Mouse (Mus musculus) limb, embryonic 11.5 days (tissue): Measurements from ENCODE around the gene Gm16253. TPM values are rescaled to one million over a fixed set of nuclear protein-coding genes. Genes with fewer than 3 reads are reported as not detected.
A peak's percentile ranks its signal among the peaks of the same experiment; 100 is the strongest.

Experiments used
- ATAC-seq: fragments of 200-750 bp; cut with Nextera tagmentation; 2 replicates; pipeline ENCODE4 v1.8.0; 2017; ENCODE audit warnings: low read depth; ENCODE audit not compliant: insufficient number of reproducible peaks, low FRiP score, low TSS enrichment
- DNase-seq: peaks from one replicate; pipeline ENCODE4 v3.0.0-alpha.2; 2015; ENCODE audit warnings: low spot score
- H3K27ac ChIP-seq: fragments of 300-500 bp; sonication (generic); replicated peaks from 2 replicates; pipeline ENCODE4 v1.5.1; 2014; ENCODE audit warnings: low read depth, mild to moderate bottlenecking, low read length
- H3K27me3 ChIP-seq: fragments of 300-500 bp; sonication (generic); 2 replicates; pipeline ENCODE4 v1.6.1; 2014; ENCODE audit warnings: mild to moderate bottlenecking, low read length, mixed read lengths; ENCODE audit not compliant: control insufficient read depth, insufficient read depth
- H3K36me3 ChIP-seq: fragments of 300-500 bp; sonication (generic); 2 replicates; pipeline ENCODE4 v1.6.1; 2014; ENCODE audit warnings: mild to moderate bottlenecking, low read length, moderate library complexity, mixed read lengths; ENCODE audit not compliant: control insufficient read depth, insufficient read depth
- H3K4me1 ChIP-seq: fragments of 300-500 bp; sonication (generic); 2 replicates; pipeline ENCODE4 v1.6.1; 2014; ENCODE audit warnings: low read length, mixed read lengths; ENCODE audit not compliant: control insufficient read depth, insufficient read depth
- H3K4me2 ChIP-seq: fragments of 300-500 bp; sonication (generic); 2 replicates; pipeline ENCODE4 v1.6.1; 2014; ENCODE audit warnings: low read depth, mild to moderate bottlenecking, moderate library complexity; ENCODE audit not compliant: severe bottlenecking
- H3K4me3 ChIP-seq: fragments of 300-500 bp; sonication (generic); 2 replicates; pipeline ENCODE4 v1.5.1; 2014; ENCODE audit warnings: low read depth, low read length
- H3K9ac ChIP-seq: fragments of 300-500 bp; sonication (generic); 2 replicates; pipeline ENCODE4 v1.6.1; 2014; ENCODE audit warnings: mild to moderate bottlenecking, low read length
- H3K9me3 ChIP-seq: fragments of 300-500 bp; sonication (generic); 2 replicates; pipeline ENCODE4 v1.6.1; 2016; ENCODE audit warnings: low read length; ENCODE audit not compliant: control insufficient read depth
- WGBS: fragments of 180-500 bp; shearing (Covaris S2); extraction: QIAGEN DNeasy Blood & Tissue Kit; methylation state at CpG from one replicate; pipeline ENCODE4 v1.1.7; 2014; 5-methylcytosine and 5-hydroxymethylcytosine counted together
- polyA plus RNA-seq: library from polyadenylated mRNA; unstranded; fragments of >200 nt; fragmentation: Nextera tagmentation; extraction: Ambion mirVana; gene quantifications from 2 replicates; pipeline ENCODE4 v1.2.1, GENCODE M21; 2014

Gene Gm16253
- polyA plus RNA-seq, 1 experiment from 2014 or later: 0.69 TPM

DNA sequence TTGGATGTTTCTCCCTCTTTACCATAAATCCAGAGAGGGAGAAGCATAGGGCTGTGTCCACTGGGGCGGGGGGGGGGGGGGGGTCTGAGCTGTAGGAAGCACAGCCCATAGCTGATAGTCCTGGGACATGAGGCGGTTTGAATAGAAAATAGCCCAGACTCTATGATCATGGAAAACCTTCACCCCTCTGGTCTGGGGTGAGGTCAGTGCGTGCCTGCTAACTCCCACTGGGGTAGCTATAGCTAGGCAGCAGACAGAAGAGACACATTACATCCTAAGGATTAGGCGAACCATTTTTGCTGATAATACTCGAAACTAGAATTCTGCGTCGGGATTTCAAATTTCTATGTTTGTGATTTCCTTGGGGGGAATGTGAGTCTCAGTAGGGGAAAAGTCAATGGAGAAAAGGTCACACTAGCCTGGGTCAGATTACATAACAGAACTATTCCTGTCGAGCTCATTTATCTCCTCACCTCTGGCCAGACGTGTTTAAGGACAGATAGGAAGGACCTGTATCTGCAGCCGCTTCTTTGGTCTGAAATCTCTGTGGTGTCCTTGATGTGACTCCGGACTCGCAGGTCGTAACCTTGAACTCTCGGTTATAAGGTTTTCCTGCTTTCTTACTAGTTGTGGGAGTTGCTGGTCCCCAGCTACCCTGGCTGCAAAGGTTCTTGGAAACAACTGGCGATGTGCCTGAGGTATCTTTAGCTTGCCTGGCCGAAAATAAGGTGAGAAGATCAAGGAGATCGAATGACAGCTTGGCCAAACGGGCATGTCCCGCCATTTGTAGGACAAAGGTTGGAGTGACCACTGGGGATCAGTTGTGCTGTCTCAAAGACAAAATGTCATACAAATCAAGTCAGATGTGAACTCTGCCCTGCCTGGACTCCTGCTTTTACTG lies 2.9 kb upstream of the Gm16253 start:
- no peak overlapping the region for H3K4me3 ChIP-seq
- H3K36me3 ChIP-seq: no peaks in the 10 kb centered on the region
- no peaks in the 10 kb centered on the region for H3K27me3 ChIP-seq
- no peak overlapping the region for H3K9ac ChIP-seq
- WGBS: 79% methylated on average over 19 of the region's 19 CpGs
- no peak overlapping the region for H3K4me2 ChIP-seq
- no peak overlapping the region for H3K27ac ChIP-seq
- no peaks in the 10 kb centered on the region for H3K9me3 ChIP-seq
- DNase-seq (no peak), ATAC-seq (no peak)
- peaks cover 12% of the 10 kb centered on the region for H3K4me1 ChIP-seq

DNA sequence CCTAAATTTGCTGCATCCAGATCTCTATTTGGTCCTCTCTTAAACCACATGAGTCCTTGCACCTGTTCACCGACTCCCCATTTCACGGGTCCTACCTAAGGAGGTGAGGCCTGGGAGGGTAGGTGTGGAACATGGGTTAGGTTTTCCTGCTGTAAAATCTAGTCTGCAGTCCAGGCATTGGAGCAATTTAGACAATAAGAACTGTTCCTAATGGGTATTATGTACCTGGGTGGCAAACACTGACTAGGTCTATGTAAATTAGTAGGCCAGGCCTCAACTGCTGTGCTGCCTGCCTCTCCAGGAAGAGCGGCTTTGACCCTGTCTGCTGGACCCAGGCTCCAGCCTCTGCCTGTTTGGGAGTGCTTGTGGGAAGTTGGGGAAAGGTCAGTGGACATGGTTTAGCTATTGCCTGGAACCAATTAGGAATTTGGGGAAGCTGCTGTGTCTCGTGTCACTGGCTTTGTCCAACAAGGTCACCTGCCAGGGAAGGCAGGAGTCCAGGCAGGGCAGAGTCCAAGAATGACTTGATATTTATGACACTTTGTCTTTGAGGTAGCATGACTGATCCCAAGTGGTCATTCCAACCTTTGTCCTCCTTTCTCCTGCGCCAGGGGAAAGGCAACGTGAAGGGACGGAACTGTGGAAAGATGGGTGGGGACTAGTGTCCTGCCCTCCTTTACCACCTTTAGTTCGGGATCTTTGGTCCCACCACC lies 1.4 kb upstream of the Gm16253 start:
- Histone ChIP-seq H3K4me1 (peaks cover 12% of the 10 kb centered on the region), H3K9me3 (no peaks in the 10 kb centered on the region), H3K27ac (no peak overlapping the region), H3K9ac (no peak overlapping the region), H3K27me3 (no peaks in the 10 kb centered on the region), H3K4me2 (no peak overlapping the region), H3K36me3 (no peaks in the 10 kb centered on the region), H3K4me3 (no peak overlapping the region)
- WGBS: 82% methylated on average over 8 of the region's 8 CpGs
- no peak for DNase-seq
- no peak for ATAC-seq

DNA sequence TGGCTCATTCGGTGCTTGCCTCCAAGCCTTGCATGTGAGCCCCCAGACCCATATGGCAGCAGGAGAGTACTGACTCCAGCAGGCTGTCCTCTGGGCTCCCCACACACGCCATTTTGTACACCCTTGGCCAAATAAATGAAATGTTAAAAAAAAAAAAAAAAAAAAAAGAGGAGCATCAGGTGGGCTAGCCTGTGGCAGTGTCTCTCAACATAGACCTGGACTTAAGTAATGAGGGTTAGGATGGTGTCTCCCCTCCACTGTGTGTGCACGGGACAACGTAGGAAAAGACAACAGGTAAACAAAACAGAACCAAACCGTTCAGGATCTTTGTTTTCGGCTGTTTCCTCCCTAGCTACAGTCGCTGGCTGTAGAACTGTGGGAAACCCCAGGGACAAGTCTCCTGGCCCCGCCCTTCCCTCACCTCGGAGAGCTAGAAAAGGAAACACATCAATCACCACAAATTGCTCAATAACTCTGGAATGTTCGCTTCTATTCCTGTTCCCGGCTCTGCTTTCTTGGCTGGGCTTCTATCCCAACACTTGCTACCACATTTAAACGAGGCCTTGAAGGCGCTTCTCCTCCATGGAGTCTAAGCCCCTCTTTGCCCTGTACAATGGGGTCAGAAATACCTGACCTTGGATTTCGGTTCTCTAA lies 652 bp upstream of the Gm16253 start:
- Histone ChIP-seq H3K9ac (no peak overlapping the region; the same call in 1 of the 2 replicates), H3K27ac (peak overlapping the region; percentile 56; the same call in 1 of the 2 replicates), H3K4me1 (peaks cover 15% of the 10 kb centered on the region), H3K27me3 (no peaks in the 10 kb centered on the region), H3K4me3 (0 out of 2 replicates have a peak overlapping the region, but pooled peaks have one; percentile 10), H3K4me2 (peak overlapping the region; percentile 18), H3K9me3 (no peaks in the 10 kb centered on the region), H3K36me3 (no peaks in the 10 kb centered on the region)
- WGBS: 50% methylated on average over 14 of the region's 14 CpGs
- DNase-seq (peak; percentile 51), ATAC-seq (no peak)

DNA sequence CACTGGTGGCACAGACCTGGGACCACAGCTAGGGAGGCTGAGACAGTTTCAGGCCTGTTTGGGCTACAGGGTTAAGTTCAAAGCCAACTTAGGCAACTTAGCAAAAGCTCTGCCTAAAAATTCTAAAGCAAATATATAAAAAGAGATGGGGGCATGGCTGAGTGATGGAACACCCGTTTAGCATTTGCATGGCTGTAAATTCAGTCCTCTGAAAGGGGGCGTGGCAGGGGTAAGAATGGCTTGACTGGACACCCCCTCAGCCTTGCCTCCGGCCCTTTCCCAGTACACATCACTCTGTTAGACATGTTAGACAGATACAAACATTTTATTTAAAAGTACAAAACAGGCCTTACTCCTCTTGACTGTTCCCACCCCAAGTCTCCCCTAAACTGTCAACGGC lies 782 bp downstream of the Gm16253 start:
- Histone ChIP-seq H3K9me3 (no peaks in the 10 kb centered on the region), H3K4me1 (peaks cover 15% of the 10 kb centered on the region), H3K27me3 (no peaks in the 10 kb centered on the region), H3K4me3 (no peak overlapping the region), H3K4me2 (no peak overlapping the region), H3K36me3 (no peaks in the 10 kb centered on the region), H3K27ac (no peak overlapping the region), H3K9ac (no peak overlapping the region)
- no peak for DNase-seq
- ATAC-seq: no peak
- 75% methylated on average over 4 of the region's 4 CpGs for WGBS

DNA sequence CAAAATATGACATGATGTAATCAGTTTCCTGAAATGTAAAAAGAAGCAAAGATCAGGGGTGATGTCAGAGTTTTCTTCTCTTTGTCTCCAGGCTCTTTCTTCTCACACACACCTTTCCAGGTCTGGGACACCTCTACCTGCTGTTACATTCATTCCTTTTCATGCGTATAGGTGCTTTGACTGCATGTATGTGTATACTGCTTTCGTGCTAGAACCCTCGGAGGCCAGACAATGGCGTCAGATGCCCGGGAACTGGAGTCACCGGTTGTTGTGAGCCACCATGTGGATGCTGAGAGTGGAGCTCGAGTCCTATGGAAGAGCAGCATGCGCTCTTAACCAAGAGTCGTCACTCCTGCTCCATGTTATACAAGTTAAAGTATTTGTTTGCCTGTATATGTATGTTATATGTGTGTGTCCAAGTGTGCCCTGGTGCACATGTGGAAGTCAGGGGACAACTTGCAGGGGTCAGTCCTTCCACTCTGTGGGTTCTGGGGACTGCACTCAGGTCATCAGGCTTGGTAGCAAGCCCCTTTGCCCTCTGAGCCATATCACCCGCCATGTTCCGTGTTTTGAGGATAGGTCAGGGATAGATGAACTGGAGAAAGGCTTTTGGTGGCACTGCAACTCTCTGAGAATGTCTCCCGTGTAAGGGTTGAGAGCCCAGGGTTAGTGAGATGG lies 1.9 kb downstream of the Gm16253 start:
- H3K27ac ChIP-seq: no peak overlapping the region
- 83% methylated on average over 12 of the region's 12 CpGs for WGBS

DNA sequence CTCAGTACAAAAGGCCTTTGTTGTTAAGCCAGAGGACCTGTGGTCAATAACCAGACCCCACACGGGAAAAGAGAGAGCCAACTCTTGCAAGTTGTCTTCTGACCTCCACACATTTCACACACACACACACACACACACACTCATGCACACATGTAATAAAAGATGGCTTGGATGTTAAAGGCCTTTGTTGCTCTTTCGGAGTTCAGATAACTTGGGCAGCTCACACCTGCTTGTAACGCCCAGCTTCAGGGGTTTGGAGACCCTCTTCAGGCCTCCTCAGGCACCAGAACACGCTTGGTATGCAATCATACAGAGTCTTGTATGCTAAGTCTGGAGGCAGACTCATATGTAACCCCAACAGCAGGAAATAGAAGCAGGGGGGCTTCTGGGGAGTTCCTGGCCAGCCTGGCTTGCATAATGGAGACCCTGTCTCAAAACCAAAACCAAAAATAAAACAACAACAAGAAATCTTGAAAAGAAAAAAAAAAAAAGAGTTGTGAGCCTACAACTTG lies 2.5 kb downstream of the Gm16253 start:
- Histone ChIP-seq H3K4me3 (no peak overlapping the region), H3K4me2 (no peak overlapping the region), H3K9me3 (no peaks in the 10 kb centered on the region), H3K36me3 (no peaks in the 10 kb centered on the region), H3K27ac (no peak overlapping the region), H3K9ac (no peak overlapping the region), H3K27me3 (no peaks in the 10 kb centered on the region), H3K4me1 (peaks cover 15% of the 10 kb centered on the region)
- no peak for DNase-seq
- 73% methylated on average over 4 of the region's 4 CpGs for WGBS
- ATAC-seq: no peak

More for the DNA sequence above, 1.9 kb downstream of the Gm16253 start:
- H3K36me3 ChIP-seq: no peaks in the 10 kb centered on the region
- no peak overlapping the region for H3K4me3 ChIP-seq
- no peak for DNase-seq
- H3K9ac ChIP-seq: no peak overlapping the region
- ATAC-seq: no peak
- no peak overlapping the region for H3K4me2 ChIP-seq
- no peaks in the 10 kb centered on the region for H3K9me3 ChIP-seq
- H3K4me1 ChIP-seq: peaks cover 15% of the 10 kb centered on the region
- no peaks in the 10 kb centered on the region for H3K27me3 ChIP-seq

DNA sequence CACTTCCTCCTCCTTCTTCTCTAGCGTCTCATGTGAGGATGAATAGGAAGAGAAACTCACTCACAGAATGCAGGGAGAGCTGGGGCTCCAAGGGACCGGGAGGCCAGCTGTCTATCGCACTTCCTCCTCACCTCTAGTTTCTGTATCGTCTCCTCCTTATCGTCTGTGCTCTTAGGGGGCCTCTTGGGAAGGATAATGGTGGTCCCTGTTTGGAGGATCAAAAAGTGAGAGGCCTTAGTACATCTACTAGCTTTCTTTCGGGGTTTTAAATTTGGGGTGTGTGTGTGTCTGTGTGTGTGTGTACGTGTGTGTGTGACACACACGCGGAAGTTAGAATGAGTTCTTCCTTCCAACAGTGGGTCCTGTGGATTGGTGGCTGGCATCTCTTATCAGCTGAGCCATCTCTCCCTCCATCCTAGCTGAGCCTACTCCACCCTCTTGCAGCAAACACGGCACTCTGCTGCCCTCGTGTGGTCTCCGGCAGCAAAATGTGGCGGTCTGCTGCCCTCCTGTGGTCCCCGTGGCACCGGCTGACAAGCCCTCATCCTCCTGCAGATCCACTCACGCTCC lies 3.2 kb downstream of the Gm16253 start:
- 13% methylated on average over 16 of the region's 16 CpGs for WGBS

More for the DNA sequence above, 3.2 kb downstream of the Gm16253 start:
- no peak overlapping the region for H3K27ac ChIP-seq
- H3K36me3 ChIP-seq: no peaks in the 10 kb centered on the region
- H3K27me3 ChIP-seq: no peaks in the 10 kb centered on the region
- peak overlapping the region; percentile 48 for H3K4me2 ChIP-seq
- no peaks in the 10 kb centered on the region for H3K9me3 ChIP-seq
- ATAC-seq (peak; percentile 18; the same call in 1 of the 2 replicates), DNase-seq (peak; percentile 94)
- H3K9ac ChIP-seq: peak overlapping the region; percentile 56
- H3K4me1 ChIP-seq: peaks cover 15% of the 10 kb centered on the region
- peak overlapping the region; percentile 8; the same call in 1 of the 2 replicates for H3K4me3 ChIP-seq
